Mouse (Mus musculus) stomach, postnatal 0 days (tissue): ENCODE data around the gene Map1b.

Source experiments
- CTCF ChIP-seq: IDR thresholded peaks from 2 replicates; pipeline ENCODE4 v1.5.1; 2016; ENCODE audit warnings: antibody characterized with exemption, low read depth, mild to moderate bottlenecking, moderate library complexity
- EP300 ChIP-seq: optimal IDR thresholded peaks from 2 replicates; pipeline ENCODE3; 2016; ENCODE audit warnings: antibody characterized with exemption

DNA sequence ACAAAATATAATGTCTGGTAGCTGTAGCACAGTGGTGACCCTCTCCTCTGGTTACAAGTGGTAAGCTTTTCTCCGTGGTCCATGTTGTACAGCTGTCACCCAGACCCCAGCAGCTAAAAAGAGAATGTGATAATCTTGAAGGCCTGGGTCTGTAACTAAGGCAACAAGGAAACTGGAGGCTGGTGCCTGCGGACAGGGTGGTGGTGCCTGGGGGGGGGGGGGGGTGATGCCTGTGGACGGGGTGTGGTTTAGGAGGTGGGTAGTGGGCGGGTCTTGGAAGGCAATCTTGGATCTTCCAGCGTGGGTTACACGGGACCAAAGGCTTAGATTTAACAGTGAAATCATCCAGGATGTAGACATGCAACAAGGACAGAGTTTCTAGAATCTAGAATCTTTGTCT lies 134.0 kb downstream of the Map1b start:
- TF ChIP-seq CTCF (no peak), EP300 (no peak)
